Comparison of ENCODE assay signal across 8 mouse cellular contexts in genomic region chr8:71707874-71708273, GRCm38 (mm10). TPM values are rescaled to one million over a fixed set of nuclear protein-coding genes. Genes with fewer than 3 reads are reported as not detected.
DNase-seq lines count a peak whose midpoint lies in the region; ATAC-seq and TF ChIP-seq lines count a peak whose summit lies in the region.

No protein-coding gene starts in this region.

- 51% methylated on average over 8 of the region's 8 CpGs for WGBS in kidney, adult 2 months
- 34% methylated on average over 8 of the region's 8 CpGs for WGBS in embryonic facial prominence, embryonic 10.5 days
- 39% methylated on average over 8 of the region's 8 CpGs for WGBS in midbrain, postnatal 0 days

- no peaks in the 10 kb centered on the region for H3K36me3 ChIP-seq in kidney, adult 2 months (ENCODE audit: control insufficient read depth, insufficient read depth, low read length)
- H3K36me3 ChIP-seq in embryonic facial prominence, embryonic 10.5 days (replicated peaks), result no peaks in the 10 kb centered on the region
- peaks cover 17% of the 10 kb centered on the region for H3K36me3 ChIP-seq in midbrain, postnatal 0 days (ENCODE audit: insufficient read depth, low read length)

- no peak for ATAC-seq in midbrain, postnatal 0 days (ENCODE audit: low FRiP score)

- no peak overlapping the region for H3K27ac ChIP-seq in kidney, adult 2 months (ENCODE audit: insufficient read depth, low read depth, low read length)
- H3K27ac ChIP-seq in embryonic facial prominence, embryonic 10.5 days (replicated peaks), result no peak overlapping the region
- no peak overlapping the region for H3K27ac ChIP-seq in midbrain, postnatal 0 days (ENCODE audit: low read depth, low read length)

- DNase-seq in kidney, adult 2 months, result peak; percentile 44
- DNase-seq in kidney, adult 11 months, result no peak
- DNase-seq in CD4-positive, CD25-positive, alpha-beta regulatory T cell, adult 2 months (ENCODE audit: low read depth, low spot score), result peak; percentile 83
- peak; percentile 53 for DNase-seq in MEL-GATA-1-ER (ENCODE audit: extremely low read depth, low read depth)
- DNase-seq in embryonic facial prominence, embryonic 10.5 days (ENCODE audit: low spot score), result peak; percentile 60
- DNase-seq in midbrain, postnatal 0 days (ENCODE audit: low spot score), result peak; percentile 55
- peak; percentile 80 for DNase-seq in thymus, postnatal 25 days
- DNase-seq in Muller cell, postnatal 12 days (ENCODE audit: inconsistent ontology term), result no peak

- H3K4me2 ChIP-seq in midbrain, postnatal 0 days (ENCODE audit: low read depth, low read length, poor library complexity, severe bottlenecking), result no peak overlapping the region

- H3K4me1 ChIP-seq in kidney, adult 2 months (ENCODE audit: control insufficient read depth, insufficient read depth, low read length), result no peaks in the 10 kb centered on the region
- H3K4me1 ChIP-seq in embryonic facial prominence, embryonic 10.5 days, result peaks cover 15% of the 10 kb centered on the region
- 0 out of 2 replicates have a peak, but pooled peaks cover 5% of the 10 kb centered on the region for H3K4me1 ChIP-seq in midbrain, postnatal 0 days (ENCODE audit: insufficient read depth, low read length)

- TF ChIP-seq POLR2A in kidney, adult 2 months (IDR thresholded peaks at IDR 0.05; ENCODE audit: low read depth, low read length), result no peak

- peak; percentile 68 for TF ChIP-seq CTCF in kidney, adult 2 months (conservative IDR thresholded peaks at IDR 0.05; ENCODE audit: insufficient read depth, insufficient read length, low read depth, low read length)
- peak; percentile 78 for TF ChIP-seq CTCF in midbrain, postnatal 0 days (IDR thresholded peaks at IDR 0.05)

- no peak overlapping the region for H3K9ac ChIP-seq in midbrain, postnatal 0 days (replicated peaks; ENCODE audit: low read length, poor library complexity, severe bottlenecking)

- no peaks in the 10 kb centered on the region for H3K27me3 ChIP-seq in kidney, adult 2 months (replicated peaks; ENCODE audit: control insufficient read depth, insufficient read depth, low read length)
- peaks cover 88% of the 10 kb centered on the region for H3K27me3 ChIP-seq in embryonic facial prominence, embryonic 10.5 days (replicated peaks; ENCODE audit: low read depth, poor library complexity, severe bottlenecking)
- H3K27me3 ChIP-seq in midbrain, postnatal 0 days (ENCODE audit: insufficient read depth, low read length), result no peaks in the 10 kb centered on the region

- no peak overlapping the region for H3K4me3 ChIP-seq in kidney, adult 2 months (ENCODE audit: insufficient read depth, low read depth, low read length)
- H3K4me3 ChIP-seq in embryonic facial prominence, embryonic 10.5 days, result no peak overlapping the region
- no peak overlapping the region for H3K4me3 ChIP-seq in midbrain, postnatal 0 days (ENCODE audit: low read depth, low read length)

- no peaks in the 10 kb centered on the region for H3K9me3 ChIP-seq in embryonic facial prominence, embryonic 10.5 days
- no peaks in the 10 kb centered on the region for H3K9me3 ChIP-seq in midbrain, postnatal 0 days (ENCODE audit: low read length)

RNA-seq across cellular contexts. Expression of gene B3gnt3, which starts 6.3 kb away (rescaled TPM):
- 5.5 and 5.9 TPM in 2 replicates for polyA plus RNA-seq in kidney, adult 2 months (2012; rRNA removed)
- 0.54 and 0.72 TPM in 2 replicates for polyA plus RNA-seq in embryonic facial prominence, embryonic 10.5 days (2016; fragmentation: Nextera tagmentation; extraction: Ambion mirVana)
- 0.24 and 1.6 TPM in 2 replicates for total RNA-seq in midbrain, postnatal 0 days (2014; rRNA removed)
- polyA plus RNA-seq in midbrain, postnatal 0 days (2015; fragmentation: Nextera tagmentation; extraction: Ambion mirVana), result 0.31 and 0.50 TPM in 2 replicates

RNA-seq across cellular contexts. Expression of gene Fcho1, which starts 17.6 kb away (rescaled TPM):
- 4.2 and 9.5 TPM in 2 replicates for polyA plus RNA-seq in kidney, adult 2 months (2012; rRNA removed)
- polyA plus RNA-seq in embryonic facial prominence, embryonic 10.5 days (2016; fragmentation: Nextera tagmentation; extraction: Ambion mirVana), result 6.0 and 7.9 TPM in 2 replicates
- total RNA-seq in midbrain, postnatal 0 days (2014; rRNA removed), result 109 and 114 TPM in 2 replicates
- 88.4 and 89.5 TPM in 2 replicates for polyA plus RNA-seq in midbrain, postnatal 0 days (2015; fragmentation: Nextera tagmentation; extraction: Ambion mirVana)

RNA-seq across cellular contexts. Expression of gene Insl3, which starts 18.9 kb away (rescaled TPM):
- 14.5 and 17.8 TPM in 2 replicates for polyA plus RNA-seq in kidney, adult 2 months (2012; rRNA removed)
- 0.55 TPM in 1 of 2 replicates, not detected in the other for polyA plus RNA-seq in embryonic facial prominence, embryonic 10.5 days (2016; fragmentation: Nextera tagmentation; extraction: Ambion mirVana)
- not detected in 2 replicates for total RNA-seq in midbrain, postnatal 0 days (2014; rRNA removed)
- 1.2 and 2.1 TPM in 2 replicates for polyA plus RNA-seq in midbrain, postnatal 0 days (2015; fragmentation: Nextera tagmentation; extraction: Ambion mirVana)

RNA-seq across cellular contexts. Expression of gene Jak3, which starts 31.8 kb away (rescaled TPM):
- 15.1 and 16.5 TPM in 2 replicates for polyA plus RNA-seq in kidney, adult 2 months (2012; rRNA removed)
- 3.6 and 4.0 TPM in 2 replicates for polyA plus RNA-seq in embryonic facial prominence, embryonic 10.5 days (2016; fragmentation: Nextera tagmentation; extraction: Ambion mirVana)
- total RNA-seq in midbrain, postnatal 0 days (2014; rRNA removed), result 9.0 and 12.3 TPM in 2 replicates
- polyA plus RNA-seq in midbrain, postnatal 0 days (2015; fragmentation: Nextera tagmentation; extraction: Ambion mirVana), result 6.4 and 7.1 TPM in 2 replicates

RNA-seq across cellular contexts. Expression of gene Unc13a, which starts 36.3 kb away (rescaled TPM):
- 1.3 and 2.1 TPM in 2 replicates for polyA plus RNA-seq in kidney, adult 2 months (2012; rRNA removed)
- polyA plus RNA-seq in embryonic facial prominence, embryonic 10.5 days (2016; fragmentation: Nextera tagmentation; extraction: Ambion mirVana), result 2.2 TPM in 2 replicates
- total RNA-seq in midbrain, postnatal 0 days (2014; rRNA removed), result 69.0 and 70.8 TPM in 2 replicates
- 14.5 and 16.2 TPM in 2 replicates for polyA plus RNA-seq in midbrain, postnatal 0 days (2015; fragmentation: Nextera tagmentation; extraction: Ambion mirVana)

Comparison
In these comparisons a context has a peak if more than half of its experiments do, and no peak if none do; other contexts are left out.
1. DNase-seq: peak in kidney, adult 2 months (single experiment), CD4-positive, CD25-positive, alpha-beta regulatory T cell, adult 2 months (single experiment), MEL-GATA-1-ER (single experiment), embryonic facial prominence, embryonic 10.5 days (single experiment), midbrain, postnatal 0 days (single experiment) and thymus, postnatal 25 days (single experiment); none in kidney, adult 11 months (single experiment) and Muller cell, postnatal 12 days (single experiment).